Mouse (Mus musculus) cerebellum, adult 2 months (tissue): Measurements from ENCODE around the gene Lrrc10b. TPM values are rescaled to one million over a fixed set of nuclear protein-coding genes. Genes with fewer than 3 reads are reported as not detected.

Experiments used
- DNase-seq, 2 experiments: peaks; one replicate each; pipeline ENCODE4 v3.0.0; 2021
- H3K27ac ChIP-seq: fragments of 200-500 bp; 2 replicates; pipeline ENCODE4 v1.5.1; 2012; ENCODE audit warnings: low read length, control low read depth, inconsistent platforms; ENCODE audit not compliant: insufficient read depth
- H3K27me3 ChIP-seq: fragments of 200-500 bp; 2 replicates; pipeline ENCODE4 v1.6.1; 2012; ENCODE audit warnings: inconsistent platforms, mild to moderate bottlenecking, low read length, moderate library complexity; ENCODE audit not compliant: control insufficient read depth, insufficient read depth
- H3K4me1 ChIP-seq: fragments of 200-500 bp; 2 replicates; pipeline ENCODE4 v1.6.1; 2011; ENCODE audit warnings: low read length; ENCODE audit not compliant: control insufficient read depth, insufficient read depth
- H3K4me3 ChIP-seq: fragments of 200-500 bp; replicated peaks from 2 replicates; pipeline ENCODE3; 2011; ENCODE audit warnings: mild to moderate bottlenecking, low read depth, low read length, control low read depth; ENCODE audit not compliant: insufficient read depth
- CTCF ChIP-seq: fragments of 200-500 bp; IDR thresholded peaks from 2 replicates; pipeline ENCODE4 v1.5.1; 2011; ENCODE audit warnings: low read depth, mild to moderate bottlenecking, control low read depth, low read length, moderate library complexity, borderline replicate concordance; ENCODE audit not compliant: insufficient read depth
- POLR2A ChIP-seq: fragments of 200-500 bp; IDR thresholded peaks from 2 replicates; pipeline ENCODE4 v1.6.1; 2011; ENCODE audit warnings: low read length, control low read depth, borderline replicate concordance; ENCODE audit not compliant: insufficient read depth
- WGBS: fragments of 180-500 bp; shearing (Covaris S2); methylation state at CpG from one replicate; pipeline ENCODE4 v1.1.7; 2018; 5-methylcytosine and 5-hydroxymethylcytosine counted together
- polyA plus RNA-seq: library from polyadenylated mRNA; depleted of rRNA; stranded (reverse); fragments of >200 nt; gene quantifications from 2 replicates; pipeline ENCODE4 v1.2.3, GENCODE M21; 2012

Lrrc10b gene
- polyA plus RNA-seq, 1 experiment = 0.54 TPM

DNA sequence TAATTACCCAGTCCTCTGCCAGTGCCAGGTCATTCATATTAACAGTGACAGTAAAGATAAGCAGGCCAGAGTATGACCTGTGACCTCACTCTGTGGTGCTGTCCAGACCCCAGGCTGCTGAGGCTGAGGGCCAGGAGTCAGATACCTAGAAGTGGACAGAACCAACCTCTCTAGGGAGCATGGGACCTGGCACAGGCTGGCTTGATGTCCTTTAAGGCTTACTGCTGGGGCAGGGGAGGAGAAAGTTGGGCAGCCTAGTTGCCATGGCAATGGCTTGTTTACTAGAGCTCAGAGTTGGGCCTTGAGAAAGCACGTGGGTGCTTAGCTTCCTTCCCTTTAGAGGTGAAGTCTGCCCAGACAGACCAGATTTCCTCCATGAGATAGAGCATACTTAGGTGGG is 20.5 kb downstream of the Lrrc10b start:
- no peak overlapping the region for H3K4me3 ChIP-seq
- 61% methylated on average over 1 of the region's 1 CpGs for WGBS
- H3K27ac ChIP-seq = no peak overlapping the region
- peak in 1 of 2 experiments; percentile 15 for DNase-seq
- H3K27me3 ChIP-seq = no peaks in the 10 kb centered on the region
- peaks cover 33% of the 10 kb centered on the region for H3K4me1 ChIP-seq
- TF ChIP-seq POLR2A (no peak), CTCF (no peak)

DNA sequence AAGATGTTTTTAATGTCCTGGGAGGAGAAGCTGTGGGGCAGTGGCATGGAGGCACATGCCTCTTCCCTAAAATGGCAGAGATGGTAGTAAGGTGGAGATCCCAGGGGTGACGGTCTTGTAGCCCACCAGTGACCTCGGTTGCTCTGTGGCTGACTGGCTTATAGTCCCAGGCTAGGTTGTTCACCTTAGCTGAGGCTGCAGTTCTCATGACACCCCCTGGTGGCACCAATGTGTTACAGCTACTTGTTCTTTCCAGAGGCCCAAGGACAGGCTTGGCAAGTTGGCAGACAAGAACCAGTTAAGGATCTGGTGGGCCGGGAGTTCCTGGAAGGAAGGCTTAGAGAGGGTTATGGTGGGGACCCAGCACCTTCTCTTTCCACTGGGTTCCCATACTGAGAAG is 21.4 kb downstream of the Lrrc10b start:
- Histone ChIP-seq H3K27me3 (no peaks in the 10 kb centered on the region), H3K4me3 (no peak overlapping the region), H3K4me1 (peaks cover 41% of the 10 kb centered on the region), H3K27ac (no peak overlapping the region)
- WGBS = 12% methylated on average over 3 of the region's 3 CpGs
- TF ChIP-seq POLR2A (no peak), CTCF (peak; percentile 97)
- peak; percentile 85 to 86 for DNase-seq

DNA sequence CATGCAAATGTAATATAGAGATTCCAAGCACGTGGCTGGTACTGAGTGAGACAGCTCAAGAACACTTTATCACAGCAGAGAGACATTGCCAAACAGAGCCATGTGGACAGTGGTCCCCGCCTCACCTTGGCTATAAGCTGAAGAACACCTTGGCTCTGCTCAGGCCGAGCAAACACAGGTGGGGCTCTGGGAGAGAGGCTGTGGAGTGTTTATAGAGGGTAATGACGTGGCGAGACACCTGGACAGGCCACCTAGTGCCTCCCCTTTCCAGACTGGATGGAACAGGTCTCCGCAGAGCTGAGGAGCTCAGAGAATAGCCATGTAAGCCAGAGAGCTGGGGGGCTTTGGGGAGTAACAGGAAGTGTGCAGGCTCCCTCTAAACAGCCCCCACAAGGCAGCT is 22.3 kb downstream of the Lrrc10b start:
- Histone ChIP-seq H3K4me1 (peaks cover 41% of the 10 kb centered on the region), H3K27me3 (no peaks in the 10 kb centered on the region)
- WGBS = 65% methylated on average over 6 of the region's 6 CpGs

DNA sequence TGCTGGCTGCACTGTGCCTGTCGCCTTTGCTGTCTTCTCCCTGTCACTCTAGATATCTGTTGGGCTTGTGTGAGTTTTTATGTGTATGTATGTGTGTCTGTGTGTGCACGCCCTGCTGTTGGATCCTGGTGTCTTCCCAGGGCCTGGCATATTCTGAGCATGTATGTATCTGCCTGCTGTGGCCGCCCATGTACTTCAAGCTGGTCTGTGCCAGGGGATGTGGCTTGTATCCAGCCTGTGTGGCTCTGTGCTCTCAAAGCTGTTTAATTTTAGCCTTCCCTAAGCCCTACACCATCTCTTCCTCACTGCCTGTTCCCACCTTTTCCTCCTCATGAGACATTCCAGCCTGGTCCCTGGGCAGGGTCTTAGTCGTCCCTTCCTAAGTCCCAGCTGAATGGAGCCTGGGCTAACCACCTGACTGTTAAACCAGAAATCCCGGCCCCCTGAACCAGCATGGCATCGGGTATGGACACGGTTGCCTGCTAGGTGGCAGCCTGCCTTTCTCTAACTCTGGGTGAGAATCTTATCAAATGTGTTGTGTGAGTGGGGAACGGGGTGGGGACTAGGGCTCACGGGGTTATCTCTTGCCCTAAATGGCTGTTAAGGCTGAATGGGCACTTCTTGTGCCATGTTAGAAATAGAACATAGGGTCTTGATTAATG is 23.3 kb downstream of the Lrrc10b start:
- peak; percentile 66 to 72 for DNase-seq
- WGBS = 25% methylated on average over 9 of the region's 9 CpGs
- H3K4me3 ChIP-seq = no peak overlapping the region
- no peaks in the 10 kb centered on the region for H3K27me3 ChIP-seq
- H3K27ac ChIP-seq = no peak overlapping the region
- TF ChIP-seq POLR2A = no peak
- TF ChIP-seq CTCF = no peak
- peaks cover 51% of the 10 kb centered on the region for H3K4me1 ChIP-seq

More for the DNA sequence above, 22.3 kb downstream of the Lrrc10b start:
- TF ChIP-seq CTCF = no peak
- TF ChIP-seq POLR2A = no peak
- peak in 1 of 2 experiments; percentile 23 for DNase-seq
- Histone ChIP-seq H3K27ac (no peak overlapping the region), H3K4me3 (no peak overlapping the region)

DNA sequence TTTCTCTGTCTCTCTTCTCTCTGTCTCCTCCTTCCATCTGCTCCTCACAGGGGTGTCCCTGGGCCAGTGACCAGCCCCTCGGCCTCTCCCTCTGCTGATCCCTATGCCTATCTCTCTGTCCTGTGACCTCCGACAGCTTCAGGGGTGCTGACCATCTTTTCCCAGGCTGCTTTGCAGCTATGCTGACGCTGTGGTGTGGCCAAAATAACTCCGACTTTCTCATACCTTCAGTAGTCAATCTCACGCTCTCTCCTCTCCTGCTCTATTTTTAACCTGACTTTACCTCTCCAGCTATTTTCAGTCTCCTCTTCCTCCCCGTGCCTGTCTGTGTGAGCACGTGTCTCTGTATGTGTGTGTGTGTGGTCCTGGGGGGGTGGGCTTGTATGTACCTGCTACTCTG is 24.0 kb downstream of the Lrrc10b start:
- peaks cover 54% of the 10 kb centered on the region for H3K4me1 ChIP-seq
- TF ChIP-seq CTCF (no peak), POLR2A (no peak)
- peak in 1 of 2 experiments; percentile 30 for DNase-seq
- H3K27me3 ChIP-seq = no peaks in the 10 kb centered on the region
- 0 out of 2 replicates have a peak overlapping the region, but pooled peaks have one; percentile 4 for H3K27ac ChIP-seq
- H3K4me3 ChIP-seq = no peak overlapping the region
- WGBS = 26% methylated on average over 7 of the region's 7 CpGs

DNA sequence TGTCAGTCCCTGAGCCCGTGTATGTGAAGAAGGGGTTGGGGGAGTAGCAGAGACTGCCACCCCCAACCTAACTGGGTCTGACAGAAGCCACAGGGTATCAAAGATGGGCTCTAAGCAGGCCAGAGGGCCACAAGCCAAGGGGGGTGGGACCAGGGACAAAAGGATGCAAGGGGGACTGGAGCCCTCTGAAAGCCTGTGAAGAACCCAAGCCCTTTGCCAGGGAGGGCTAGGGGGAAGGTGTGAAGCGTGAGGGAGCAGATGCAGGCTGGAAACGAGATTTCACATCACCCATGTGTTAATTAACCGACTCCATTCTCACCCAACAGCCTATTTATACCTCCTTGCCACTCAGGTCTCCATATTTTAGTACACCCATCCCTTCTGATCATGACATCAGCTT is 25.4 kb downstream of the Lrrc10b start:
- Histone ChIP-seq H3K27ac (no peak overlapping the region), H3K27me3 (no peaks in the 10 kb centered on the region), H3K4me3 (no peak overlapping the region), H3K4me1 (peaks cover 54% of the 10 kb centered on the region)
- no peak for TF ChIP-seq CTCF
- no peak for TF ChIP-seq POLR2A
- 45% methylated on average over 4 of the region's 4 CpGs for WGBS
- peak; percentile 25 to 33 for DNase-seq

DNA sequence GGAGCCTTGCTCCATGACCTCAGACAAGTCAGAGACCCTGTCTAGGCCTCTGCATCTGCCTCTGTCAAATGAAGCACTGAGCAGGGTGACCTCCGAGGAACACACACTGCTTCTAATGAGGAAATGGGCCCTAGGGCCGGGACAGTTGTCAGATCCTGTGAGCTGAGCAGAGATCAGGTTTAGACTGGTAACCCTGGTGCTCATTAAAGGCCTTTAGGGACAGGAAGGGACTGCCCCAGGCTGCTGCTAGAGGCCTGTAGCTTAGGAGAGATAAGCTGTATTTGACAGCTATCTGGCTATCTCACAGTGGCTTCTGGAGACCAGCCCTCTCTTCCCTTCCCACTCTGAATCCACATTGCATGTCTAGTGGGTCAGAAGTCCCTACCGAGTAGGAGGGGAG is 25.9 kb downstream of the Lrrc10b start:
- Histone ChIP-seq H3K4me1 (peaks cover 54% of the 10 kb centered on the region), H3K4me3 (no peak overlapping the region), H3K27me3 (no peaks in the 10 kb centered on the region), H3K27ac (no peak overlapping the region)
- 64% methylated on average over 3 of the region's 3 CpGs for WGBS
- DNase-seq = peak in 1 of 2 experiments; percentile 21
- TF ChIP-seq POLR2A = no peak
- TF ChIP-seq CTCF = no peak

DNA sequence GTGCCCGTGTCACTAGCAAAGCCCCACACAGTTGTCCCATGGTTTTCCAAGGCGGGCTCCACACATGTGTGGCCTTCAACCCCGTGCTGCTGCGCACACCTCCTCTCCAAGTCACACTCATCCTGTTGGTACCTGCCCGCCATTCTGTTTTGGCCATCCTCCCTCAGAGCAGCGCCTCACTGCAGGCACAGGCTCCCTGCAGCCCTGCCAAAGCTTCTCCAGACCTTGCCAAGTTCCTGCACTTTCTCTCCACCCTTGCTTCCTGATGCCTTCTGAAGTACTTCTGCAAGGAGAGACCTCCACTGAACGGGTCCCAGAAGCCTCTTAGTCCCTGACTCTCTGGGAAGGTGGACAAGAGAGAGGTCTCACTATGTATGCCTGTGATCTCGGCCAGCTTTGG is 27.9 kb downstream of the Lrrc10b start:
- TF ChIP-seq POLR2A (no peak), CTCF (no peak)
- 35% methylated on average over 8 of the region's 8 CpGs for WGBS
- DNase-seq = peak; percentile 66 to 75
- Histone ChIP-seq H3K4me1 (peaks cover 48% of the 10 kb centered on the region), H3K27me3 (no peaks in the 10 kb centered on the region), H3K4me3 (no peak overlapping the region), H3K27ac (no peak overlapping the region)
